Mouse (Mus musculus): ENCODE results near the gene Tsen54. TPM values are rescaled to one million over a fixed set of nuclear protein-coding genes. Genes with fewer than 3 reads are reported as not detected.

Gene Tsen54
- polyA plus RNA-seq, 1 experiment from 2014 or later, result 18.2 TPM

- no peaks in the 10 kb centered on the region for H3K9me3 ChIP-seq (ENCODE audit: low read length)
- H3K4me1 ChIP-seq (ENCODE audit: insufficient read depth, low read depth, low read length), result peaks cover 13% of the 10 kb centered on the region; the same call in 1 of the 2 replicates
- TF ChIP-seq CTCF (IDR thresholded peaks at IDR 0.05), result no peak
- no peak for TF ChIP-seq EP300 (IDR thresholded peaks at IDR 0.05)
- 65% methylated on average over 3 of the region's 3 CpGs for WGBS
- DNase-seq (ENCODE audit: low spot score) (no peak), ATAC-seq (no peak)
- H3K27me3 ChIP-seq (replicated peaks; ENCODE audit: insufficient read depth, low read length), result no peaks in the 10 kb centered on the region
- no peak overlapping the region for H3K4me3 ChIP-seq (ENCODE audit: low read depth, low read length)
- no peaks in the 10 kb centered on the region for H3K36me3 ChIP-seq (ENCODE audit: insufficient read depth, low read length)
- H3K27ac ChIP-seq (ENCODE audit: low read length), result 0 out of 2 replicates have a peak overlapping the region, but pooled peaks have one; percentile 14
- no peak overlapping the region for H3K9ac ChIP-seq (replicated peaks; ENCODE audit: low read depth)
- no peak overlapping the region for H3K4me2 ChIP-seq (replicated peaks; ENCODE audit: low read depth, low read length)
Observed at GRCm38 (mm10) chr11:115768896-115769295, 45.6 kb upstream of the Tsen54 start.

GRCm38 (mm10) chr11:115774653-115775052 is 39.9 kb upstream of the Tsen54 start:
- peaks cover 15% of the 10 kb centered on the region for H3K4me1 ChIP-seq (ENCODE audit: insufficient read depth, low read depth, low read length)
- DNase-seq (ENCODE audit: low spot score) (peak; percentile 39), ATAC-seq (no peak)
- TF ChIP-seq EP300 (IDR thresholded peaks at IDR 0.05) (peak; percentile 62), CTCF (IDR thresholded peaks at IDR 0.05) (no peak)
- H3K27me3 ChIP-seq (replicated peaks; ENCODE audit: insufficient read depth, low read length), result no peaks in the 10 kb centered on the region
- no peak overlapping the region for H3K4me2 ChIP-seq (replicated peaks; ENCODE audit: low read depth, low read length)
- no peaks in the 10 kb centered on the region for H3K9me3 ChIP-seq (ENCODE audit: low read length)
- WGBS, result 42% methylated on average over 4 of the region's 4 CpGs
- H3K9ac ChIP-seq (replicated peaks; ENCODE audit: low read depth), result no peak overlapping the region
- no peak overlapping the region for H3K27ac ChIP-seq (ENCODE audit: low read length)
- no peaks in the 10 kb centered on the region for H3K36me3 ChIP-seq (ENCODE audit: insufficient read depth, low read length)
- H3K4me3 ChIP-seq (ENCODE audit: low read depth, low read length), result no peak overlapping the region

GRCm38 (mm10) chr11:115775821-115776665 is 38.5 kb upstream of the Tsen54 start:
- ATAC-seq, result no peak
- H3K4me1 ChIP-seq (ENCODE audit: insufficient read depth, low read depth, low read length), result peaks cover 20% of the 10 kb centered on the region
- no peak overlapping the region for H3K4me2 ChIP-seq (replicated peaks; ENCODE audit: low read depth, low read length)
- peak overlapping the region; percentile 33; the same call in 1 of the 2 replicates for H3K27ac ChIP-seq (ENCODE audit: low read length)
- no peak overlapping the region for H3K4me3 ChIP-seq (ENCODE audit: low read depth, low read length)
- 50% methylated on average over 18 of the region's 18 CpGs for WGBS
- no peaks in the 10 kb centered on the region for H3K36me3 ChIP-seq (ENCODE audit: insufficient read depth, low read length)
- no peaks in the 10 kb centered on the region for H3K9me3 ChIP-seq (ENCODE audit: low read length)
- no peak overlapping the region for H3K9ac ChIP-seq (replicated peaks; ENCODE audit: low read depth)
- H3K27me3 ChIP-seq (replicated peaks; ENCODE audit: insufficient read depth, low read length), result no peaks in the 10 kb centered on the region
- TF ChIP-seq EP300 (IDR thresholded peaks at IDR 0.05) (no peak), CTCF (IDR thresholded peaks at IDR 0.05) (no peak)
- DNase-seq (ENCODE audit: low spot score), result peak; percentile 59

DNA sequence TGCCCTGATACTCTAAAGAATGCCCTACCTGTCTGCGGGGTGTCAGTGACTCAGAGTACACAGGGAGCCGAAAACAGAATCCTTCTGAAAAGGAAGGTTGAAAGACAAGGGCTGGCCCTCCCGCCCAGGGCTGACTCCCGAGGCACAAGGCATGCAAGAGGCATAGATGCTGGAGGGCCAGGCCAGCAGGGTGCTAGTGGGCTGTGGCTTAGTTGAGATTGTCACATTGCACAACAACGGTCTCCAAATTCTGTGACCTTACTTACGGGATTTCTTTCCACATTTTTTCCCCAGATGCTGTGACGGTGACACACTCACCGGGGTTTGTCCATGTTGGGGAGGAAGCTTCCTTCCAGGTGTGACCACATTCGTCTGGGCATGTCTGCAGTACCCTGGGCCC is 37.6 kb upstream of the Tsen54 start:
- Histone ChIP-seq H3K27me3 (replicated peaks; ENCODE audit: insufficient read depth, low read length) (no peaks in the 10 kb centered on the region), H3K4me2 (replicated peaks; ENCODE audit: low read depth, low read length) (no peak overlapping the region), H3K27ac (ENCODE audit: low read length) (peak overlapping the region; percentile 33; the same call in 1 of the 2 replicates), H3K4me1 (ENCODE audit: insufficient read depth, low read depth, low read length) (peaks cover 20% of the 10 kb centered on the region), H3K36me3 (ENCODE audit: insufficient read depth, low read length) (no peaks in the 10 kb centered on the region), H3K9ac (replicated peaks; ENCODE audit: low read depth) (no peak overlapping the region), H3K4me3 (ENCODE audit: low read depth, low read length) (no peak overlapping the region), H3K9me3 (ENCODE audit: low read length) (no peaks in the 10 kb centered on the region)
- ATAC-seq (no peak), DNase-seq (ENCODE audit: low spot score) (peak; percentile 26)
- WGBS, result 63% methylated on average over 9 of the region's 9 CpGs
- TF ChIP-seq CTCF (IDR thresholded peaks at IDR 0.05), result no peak
- no peak for TF ChIP-seq EP300 (IDR thresholded peaks at IDR 0.05)

DNA sequence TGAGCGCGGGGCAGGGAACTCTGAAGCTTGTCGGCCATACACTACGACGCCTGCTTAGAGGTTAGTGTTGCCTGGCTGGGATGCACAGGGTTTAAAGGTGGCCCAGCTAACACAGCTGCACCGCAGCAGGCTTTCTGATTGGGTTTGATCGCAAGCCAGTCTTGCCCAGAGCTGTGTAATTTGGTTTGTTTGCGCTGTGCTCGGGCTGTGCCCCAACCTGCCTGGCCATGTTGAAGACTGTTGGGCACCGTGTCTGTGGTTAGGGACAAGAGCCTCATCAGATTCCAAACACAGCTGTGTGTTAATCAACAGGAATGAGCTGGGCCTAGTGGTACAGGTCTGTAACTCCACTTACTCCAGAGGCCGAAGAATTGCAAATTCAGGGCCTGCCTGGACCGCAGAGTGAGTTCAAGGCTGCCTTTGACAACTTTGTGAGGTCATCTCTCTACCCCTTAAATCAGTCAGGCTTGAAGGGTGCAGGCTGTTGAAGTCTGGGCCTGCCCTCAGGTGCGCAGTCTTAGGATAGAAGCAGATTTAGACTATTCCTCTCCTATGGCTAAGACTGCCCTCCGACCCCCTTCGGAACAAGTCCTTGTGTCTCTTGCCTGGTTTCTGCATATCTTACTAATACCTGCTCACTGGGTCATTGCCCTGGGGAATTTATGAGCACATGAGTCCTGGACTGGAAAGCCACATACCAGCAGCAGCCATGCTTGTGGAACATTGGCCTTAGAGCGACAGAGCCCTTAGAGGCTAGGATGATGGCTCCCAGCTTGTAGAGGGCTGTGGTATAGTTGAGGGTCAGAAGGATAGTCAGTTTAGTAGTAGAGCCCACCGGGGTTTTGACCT is 36.8 kb upstream of the Tsen54 start:
- H3K36me3 ChIP-seq (ENCODE audit: insufficient read depth, low read length), result no peaks in the 10 kb centered on the region
- no peaks in the 10 kb centered on the region for H3K9me3 ChIP-seq (ENCODE audit: low read length)
- H3K4me2 ChIP-seq (replicated peaks; ENCODE audit: low read depth, low read length), result no peak overlapping the region
- no peak overlapping the region for H3K4me3 ChIP-seq (ENCODE audit: low read depth, low read length)
- no peak overlapping the region for H3K9ac ChIP-seq (replicated peaks; ENCODE audit: low read depth)
- DNase-seq (ENCODE audit: low spot score) (peak; percentile 43), ATAC-seq (no peak)
- TF ChIP-seq EP300 (IDR thresholded peaks at IDR 0.05) (no peak), CTCF (IDR thresholded peaks at IDR 0.05) (no peak)
- H3K4me1 ChIP-seq (ENCODE audit: insufficient read depth, low read depth, low read length), result peaks cover 20% of the 10 kb centered on the region
- no peaks in the 10 kb centered on the region for H3K27me3 ChIP-seq (replicated peaks; ENCODE audit: insufficient read depth, low read length)
- peak overlapping the region; percentile 33; the same call in 1 of the 2 replicates for H3K27ac ChIP-seq (ENCODE audit: low read length)
- WGBS, result 84% methylated on average over 17 of the region's 17 CpGs

DNA sequence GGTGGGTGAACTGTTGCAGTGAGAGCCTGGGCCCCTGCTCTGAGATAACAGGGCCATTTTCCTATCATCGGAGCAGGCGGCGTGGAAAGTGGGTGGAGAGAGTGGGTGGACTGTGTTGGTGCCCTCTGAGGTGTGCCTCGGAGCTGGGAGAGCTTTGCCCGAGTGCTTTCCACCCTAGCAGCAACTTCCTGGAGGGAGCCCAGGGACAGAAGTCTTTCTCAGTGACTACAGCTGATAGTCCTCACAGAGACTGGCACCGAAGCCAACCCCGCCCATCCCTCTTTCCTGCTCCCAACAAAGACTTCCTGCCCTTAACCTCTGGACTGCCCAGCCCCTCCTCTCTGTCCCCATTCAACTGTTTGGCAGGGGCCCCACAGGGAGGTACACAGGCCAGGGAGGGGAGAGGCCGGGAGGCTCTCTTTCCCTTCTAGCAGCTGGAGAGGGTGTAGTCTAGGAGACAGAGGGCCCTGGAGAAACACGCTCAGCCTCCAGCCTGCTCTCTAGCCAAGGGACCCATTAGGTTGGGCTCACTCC is 35.4 kb upstream of the Tsen54 start:
- peak; percentile 97 for DNase-seq (ENCODE audit: low spot score)
- Histone ChIP-seq H3K9me3 (ENCODE audit: low read length) (no peaks in the 10 kb centered on the region), H3K27me3 (replicated peaks; ENCODE audit: insufficient read depth, low read length) (no peaks in the 10 kb centered on the region), H3K4me3 (ENCODE audit: low read depth, low read length) (no peak overlapping the region), H3K9ac (replicated peaks; ENCODE audit: low read depth) (no peak overlapping the region), H3K27ac (ENCODE audit: low read length) (peak overlapping the region; percentile 90), H3K36me3 (ENCODE audit: insufficient read depth, low read length) (no peaks in the 10 kb centered on the region), H3K4me1 (ENCODE audit: insufficient read depth, low read depth, low read length) (peaks cover 20% of the 10 kb centered on the region), H3K4me2 (replicated peaks; ENCODE audit: low read depth, low read length) (peak overlapping the region; percentile 21; the same call in 1 of the 2 replicates)
- ATAC-seq, result peak; percentile 98
- 3% methylated on average over 9 of the region's 9 CpGs for WGBS
- no peak for TF ChIP-seq CTCF (IDR thresholded peaks at IDR 0.05)
- peak; percentile 86 for TF ChIP-seq EP300 (IDR thresholded peaks at IDR 0.05)

Measured in lung, postnatal 0 days (tissue).